Mouse (Mus musculus): ENCODE results near the gene Msmb. TPM values are rescaled to one million over a fixed set of nuclear protein-coding genes. Genes with fewer than 3 reads are reported as not detected.

Gene Msmb
- polyA plus RNA-seq, 1 experiment, result not detected

- Histone ChIP-seq H3K27ac (ENCODE audit: control insufficient read depth, insufficient read depth, low read length) (no peak overlapping the region), H3K36me3 (ENCODE audit: control insufficient read depth, insufficient read depth, low read length) (no peaks in the 10 kb centered on the region), H3K4me1 (replicated peaks; ENCODE audit: control insufficient read depth, insufficient read depth, low read length) (no peaks in the 10 kb centered on the region), H3K4me3 (ENCODE audit: control insufficient read depth, insufficient read depth, low read length) (no peak overlapping the region), H3K27me3 (ENCODE audit: control insufficient read depth, insufficient read depth, low read length) (no peaks in the 10 kb centered on the region)
- WGBS, result 96% methylated on average over 2 of the region's 2 CpGs
- TF ChIP-seq POLR2A (IDR thresholded peaks at IDR 0.05; ENCODE audit: control insufficient read depth, extremely low read depth, insufficient read depth, low read length, poor library complexity) (no peak), CTCF (IDR thresholded peaks at IDR 0.05; ENCODE audit: borderline replicate concordance, control insufficient read depth, extremely low read depth, insufficient read depth, low read length, poor library complexity) (no peak)
- DNase-seq, result no peak
These were observed 11.3 kb downstream of the Msmb start for GRCm38 (mm10) chr14:32153156-32153555.

- Histone ChIP-seq H3K36me3 (ENCODE audit: control insufficient read depth, insufficient read depth, low read length) (no peaks in the 10 kb centered on the region), H3K4me1 (replicated peaks; ENCODE audit: control insufficient read depth, insufficient read depth, low read length) (peaks cover 4% of the 10 kb centered on the region), H3K27ac (ENCODE audit: control insufficient read depth, insufficient read depth, low read length) (no peak overlapping the region), H3K27me3 (ENCODE audit: control insufficient read depth, insufficient read depth, low read length) (no peaks in the 10 kb centered on the region), H3K4me3 (ENCODE audit: control insufficient read depth, insufficient read depth, low read length) (no peak overlapping the region)
- TF ChIP-seq POLR2A (IDR thresholded peaks at IDR 0.05; ENCODE audit: control insufficient read depth, extremely low read depth, insufficient read depth, low read length, poor library complexity) (no peak), CTCF (IDR thresholded peaks at IDR 0.05; ENCODE audit: borderline replicate concordance, control insufficient read depth, extremely low read depth, insufficient read depth, low read length, poor library complexity) (no peak)
- no peak for DNase-seq
- whole genome bisulfite sequencing, result 95% methylated on average over 6 of the region's 6 CpGs
These were observed 12.9 kb downstream of the Msmb start for GRCm38 (mm10) chr14:32154758-32155157.

GRCm38 (mm10) chr14:32159150-32159670 is 17.4 kb downstream of the Msmb start:
- no peaks in the 10 kb centered on the region for H3K36me3 ChIP-seq (ENCODE audit: control insufficient read depth, insufficient read depth, low read length)
- H3K4me1 ChIP-seq (replicated peaks; ENCODE audit: control insufficient read depth, insufficient read depth, low read length), result peaks cover 13% of the 10 kb centered on the region
- peak overlapping the region; percentile 57; the same call in 1 of the 2 replicates for H3K27ac ChIP-seq (ENCODE audit: control insufficient read depth, insufficient read depth, low read length)
- DNase-seq, result no peak
- H3K4me3 ChIP-seq (ENCODE audit: control insufficient read depth, insufficient read depth, low read length), result peak overlapping the region; percentile 90
- no peak for TF ChIP-seq POLR2A (IDR thresholded peaks at IDR 0.05; ENCODE audit: control insufficient read depth, extremely low read depth, insufficient read depth, low read length, poor library complexity)
- no peak for TF ChIP-seq CTCF (IDR thresholded peaks at IDR 0.05; ENCODE audit: borderline replicate concordance, control insufficient read depth, extremely low read depth, insufficient read depth, low read length, poor library complexity)
- WGBS, result 49% methylated on average over 4 of the region's 4 CpGs
- no peaks in the 10 kb centered on the region for H3K27me3 ChIP-seq (ENCODE audit: control insufficient read depth, insufficient read depth, low read length)

GRCm38 (mm10) chr14:32159690-32160246 is 17.9 kb downstream of the Msmb start, which contains the start of gene Ncoa4:
TSS of gene Ncoa4 (plus strand) at chr14:32159865.
- peak; percentile 97 for DNase-seq
- Histone ChIP-seq H3K4me3 (ENCODE audit: control insufficient read depth, insufficient read depth, low read length) (peak within 1 kb of the TSS; percentile 90), H3K27me3 (ENCODE audit: control insufficient read depth, insufficient read depth, low read length) (no peaks in the 10 kb centered on the region), H3K36me3 (ENCODE audit: control insufficient read depth, insufficient read depth, low read length) (no peaks in the 10 kb centered on the region), H3K27ac (ENCODE audit: control insufficient read depth, insufficient read depth, low read length) (peak within 1 kb of the TSS; percentile 57; the same call in 1 of the 2 replicates), H3K4me1 (replicated peaks; ENCODE audit: control insufficient read depth, insufficient read depth, low read length) (peaks cover 13% of the 10 kb centered on the region)
- under 1% methylated on average over 40 of the region's 40 CpGs for WGBS
- TF ChIP-seq CTCF (IDR thresholded peaks at IDR 0.05; ENCODE audit: borderline replicate concordance, control insufficient read depth, extremely low read depth, insufficient read depth, low read length, poor library complexity), result no peak
- TF ChIP-seq POLR2A (IDR thresholded peaks at IDR 0.05; ENCODE audit: control insufficient read depth, extremely low read depth, insufficient read depth, low read length, poor library complexity), result peak; percentile 53; the same call in 1 of the 2 replicates

GRCm38 (mm10) chr14:32160563-32160962 is 18.7 kb downstream of the Msmb start:
- WGBS, result 20% methylated on average over 7 of the region's 7 CpGs
- no peak for DNase-seq
- Histone ChIP-seq H3K4me1 (replicated peaks; ENCODE audit: control insufficient read depth, insufficient read depth, low read length) (peaks cover 18% of the 10 kb centered on the region), H3K27ac (ENCODE audit: control insufficient read depth, insufficient read depth, low read length) (no peak overlapping the region), H3K27me3 (ENCODE audit: control insufficient read depth, insufficient read depth, low read length) (no peaks in the 10 kb centered on the region), H3K36me3 (ENCODE audit: control insufficient read depth, insufficient read depth, low read length) (no peaks in the 10 kb centered on the region), H3K4me3 (ENCODE audit: control insufficient read depth, insufficient read depth, low read length) (peak overlapping the region; percentile 90; the same call in 1 of the 2 replicates)
- no peak for TF ChIP-seq CTCF (IDR thresholded peaks at IDR 0.05; ENCODE audit: borderline replicate concordance, control insufficient read depth, extremely low read depth, insufficient read depth, low read length, poor library complexity)
- TF ChIP-seq POLR2A (IDR thresholded peaks at IDR 0.05; ENCODE audit: control insufficient read depth, extremely low read depth, insufficient read depth, low read length, poor library complexity), result no peak

- no peak for TF ChIP-seq POLR2A (IDR thresholded peaks at IDR 0.05; ENCODE audit: control insufficient read depth, extremely low read depth, insufficient read depth, low read length, poor library complexity)
- TF ChIP-seq CTCF (IDR thresholded peaks at IDR 0.05; ENCODE audit: borderline replicate concordance, control insufficient read depth, extremely low read depth, insufficient read depth, low read length, poor library complexity), result no peak
- Histone ChIP-seq H3K4me1 (replicated peaks; ENCODE audit: control insufficient read depth, insufficient read depth, low read length) (peaks cover 20% of the 10 kb centered on the region), H3K36me3 (ENCODE audit: control insufficient read depth, insufficient read depth, low read length) (no peaks in the 10 kb centered on the region), H3K27ac (ENCODE audit: control insufficient read depth, insufficient read depth, low read length) (no peak overlapping the region), H3K27me3 (ENCODE audit: control insufficient read depth, insufficient read depth, low read length) (no peaks in the 10 kb centered on the region), H3K4me3 (ENCODE audit: control insufficient read depth, insufficient read depth, low read length) (no peak overlapping the region)
- DNase-seq, result no peak
- WGBS, result 89% methylated on average over 12 of the region's 12 CpGs
These were observed 19.5 kb downstream of the Msmb start for GRCm38 (mm10) chr14:32161090-32161885.

Measured in thymus, adult 2 months (tissue).